ENCODE assay signal across 29 mouse cellular contexts in the genomic region with DNA sequence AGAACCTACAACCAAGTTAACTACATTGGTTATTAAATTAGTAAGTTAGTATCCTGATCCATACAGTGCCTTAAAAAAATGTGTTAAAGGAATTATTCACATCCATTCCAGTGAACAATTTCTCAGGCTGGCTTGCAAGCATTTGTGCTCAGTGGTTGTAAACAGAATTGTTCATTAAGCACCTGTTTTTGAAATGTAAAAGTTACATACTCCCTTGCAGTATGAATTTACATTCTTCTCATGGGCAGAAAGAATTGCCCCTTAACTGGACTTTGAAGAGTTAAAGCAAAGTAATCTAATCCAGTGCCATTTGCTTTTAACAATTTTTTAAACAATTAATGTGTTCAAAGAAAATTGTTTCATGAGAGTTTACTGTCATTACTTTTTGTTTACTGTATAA. TPM values are rescaled to one million over a fixed set of nuclear protein-coding genes. Genes with fewer than 3 reads are reported as not detected.
A peak's percentile ranks its signal among the peaks of the same experiment; 100 is the strongest.
DNase-seq lines count a peak whose midpoint lies in the region; ATAC-seq and TF ChIP-seq lines count a peak whose summit lies in the region.
"Had no signal": no experiment of that assay in that cellular context is flagged by ENCODE, and none has a peak within 500 bp of the region (broad histone marks: within the 10 kb centered on the region; RNA-seq: fewer than 3 reads in every experiment).

No protein-coding gene starts in this region.

- H3K9me3 ChIP-seq in forebrain, postnatal 0 days (ENCODE audit: low read length), result no peaks in the 10 kb centered on the region
- no peaks in the 10 kb centered on the region for H3K9me3 ChIP-seq in forebrain, embryonic 11.5 days (ENCODE audit: control insufficient read depth, low read length)
- no peaks in the 10 kb centered on the region for H3K9me3 ChIP-seq in midbrain, embryonic 11.5 days (ENCODE audit: control insufficient read depth, low read length)
- no peaks in the 10 kb centered on the region for H3K9me3 ChIP-seq in midbrain, embryonic 15.5 days
- H3K9me3 ChIP-seq in neural tube, embryonic 15.5 days (replicated peaks), result no peaks in the 10 kb centered on the region
- H3K9me3 ChIP-seq: embryonic facial prominence, embryonic 13.5 days; embryonic facial prominence, embryonic 15.5 days; forebrain, embryonic 10.5 days; forebrain, embryonic 13.5 days; forebrain, embryonic 15.5 days had no signal

- no peak for TF ChIP-seq CTCF in forebrain, postnatal 0 days (IDR thresholded peaks at IDR 0.05; ENCODE audit: low read depth)
- no peak for TF ChIP-seq CTCF in brain, embryonic 14.5 days (IDR thresholded peaks at IDR 0.05; ENCODE audit: borderline replicate concordance, extremely low read depth, insufficient read depth, insufficient read length)

- no peak overlapping the region for H3K4me3 ChIP-seq in forebrain, postnatal 0 days (ENCODE audit: low read depth, low read length)
- H3K4me3 ChIP-seq in forebrain, embryonic 11.5 days (ENCODE audit: low read depth, low read length), result no peak overlapping the region
- no peak overlapping the region for H3K4me3 ChIP-seq in midbrain, embryonic 11.5 days (ENCODE audit: low read depth, low read length)
- no peak overlapping the region for H3K4me3 ChIP-seq in midbrain, embryonic 15.5 days
- H3K4me3 ChIP-seq in neural tube, embryonic 15.5 days (replicated peaks), result no peak overlapping the region
- H3K4me3 ChIP-seq: embryonic facial prominence, embryonic 13.5 days; embryonic facial prominence, embryonic 15.5 days; erythroblast, embryonic 14.5 days; forebrain, embryonic 10.5 days; forebrain, embryonic 13.5 days; forebrain, embryonic 15.5 days had no signal

- peak; percentile 3 for DNase-seq in forebrain, postnatal 0 days
- DNase-seq in forebrain, embryonic 11.5 days (ENCODE audit: low spot score), result no peak
- peak; percentile 91 for DNase-seq in midbrain, embryonic 11.5 days (ENCODE audit: low spot score, missing footprints)
- peak; percentile 10 for DNase-seq in neural tube, embryonic 10.5 days (ENCODE audit: extremely low spot score, low spot score)
- DNase-seq in brain, embryonic 14.5 days (ENCODE audit: low read depth), result peak; percentile 15
- DNase-seq: adrenal gland, adult 8-10 months; adrenal gland, postnatal 14 days; adrenal gland, postnatal 36 days; B cell, adult 2 months; cerebellum, adult 11 months; cerebellum, adult 18-20 months; cerebellum, adult 8-10 months; cerebellum, adult 9-11 months; cerebellum, postnatal 14 days; cerebellum, postnatal 36 days had no signal

- ATAC-seq in forebrain, postnatal 0 days, result no peak
- ATAC-seq in forebrain, embryonic 11.5 days (replicated peaks; ENCODE audit: low FRiP score), result no peak
- ATAC-seq in midbrain, embryonic 11.5 days (ENCODE audit: low FRiP score), result no peak
- ATAC-seq in midbrain, embryonic 15.5 days (replicated peaks), result no peak
- ATAC-seq in neural tube, embryonic 15.5 days (ENCODE audit: low FRiP score), result no peak
- ATAC-seq: activated CD4-positive, CD25-positive, alpha-beta regulatory T cell, adult 4 months; CD4-positive, CD25-positive, alpha-beta regulatory T cell, adult 4 months; forebrain, embryonic 13.5 days; forebrain, embryonic 15.5 days; Patski had no signal

- H3K27ac ChIP-seq in forebrain, postnatal 0 days (ENCODE audit: low read depth, low read length), result no peak overlapping the region
- H3K27ac ChIP-seq in forebrain, embryonic 11.5 days (ENCODE audit: low read depth, low read length), result no peak overlapping the region
- no peak overlapping the region for H3K27ac ChIP-seq in midbrain, embryonic 11.5 days (ENCODE audit: low read depth, low read length)
- H3K27ac ChIP-seq in midbrain, embryonic 15.5 days, result no peak overlapping the region
- no peak overlapping the region for H3K27ac ChIP-seq in neural tube, embryonic 15.5 days (replicated peaks)
- H3K27ac ChIP-seq: embryonic facial prominence, embryonic 13.5 days; embryonic facial prominence, embryonic 15.5 days; forebrain, embryonic 10.5 days; forebrain, embryonic 13.5 days; forebrain, embryonic 15.5 days had no signal

- no peak overlapping the region for H3K9ac ChIP-seq in forebrain, postnatal 0 days
- H3K9ac ChIP-seq in forebrain, embryonic 11.5 days (ENCODE audit: low read length), result no peak overlapping the region
- no peak overlapping the region for H3K9ac ChIP-seq in midbrain, embryonic 11.5 days (ENCODE audit: low read length)
- H3K9ac ChIP-seq in midbrain, embryonic 15.5 days, result no peak overlapping the region
- H3K9ac ChIP-seq in neural tube, embryonic 15.5 days (replicated peaks), result no peak overlapping the region
- H3K9ac ChIP-seq: embryonic facial prominence, embryonic 13.5 days; embryonic facial prominence, embryonic 15.5 days; forebrain, embryonic 13.5 days; forebrain, embryonic 15.5 days had no signal

- no peaks in the 10 kb centered on the region; the same call in 1 of the 2 replicates for H3K4me1 ChIP-seq in forebrain, postnatal 0 days (ENCODE audit: insufficient read depth)
- H3K4me1 ChIP-seq in forebrain, embryonic 11.5 days (replicated peaks; ENCODE audit: control insufficient read depth, insufficient read depth, low read length), result 0 out of 2 replicates have a peak, but pooled peaks cover 2% of the 10 kb centered on the region
- H3K4me1 ChIP-seq in midbrain, embryonic 11.5 days (ENCODE audit: control insufficient read depth, insufficient read depth, low read length), result peaks cover 5% of the 10 kb centered on the region; the same call in 1 of the 2 replicates
- peaks cover 6% of the 10 kb centered on the region; the same call in 1 of the 2 replicates for H3K4me1 ChIP-seq in midbrain, embryonic 15.5 days
- H3K4me1 ChIP-seq in neural tube, embryonic 15.5 days, result peaks cover 6% of the 10 kb centered on the region; the same call in 1 of the 2 replicates

- H3K4me2 ChIP-seq in forebrain, postnatal 0 days (ENCODE audit: low read depth), result no peak overlapping the region
- no peak overlapping the region for H3K4me2 ChIP-seq in forebrain, embryonic 11.5 days (ENCODE audit: low read depth, low read length, severe bottlenecking)
- H3K4me2 ChIP-seq in midbrain, embryonic 11.5 days, result no peak overlapping the region
- no peak overlapping the region for H3K4me2 ChIP-seq in midbrain, embryonic 15.5 days
- no peak overlapping the region for H3K4me2 ChIP-seq in neural tube, embryonic 15.5 days
- H3K4me2 ChIP-seq: embryonic facial prominence, embryonic 13.5 days; embryonic facial prominence, embryonic 15.5 days; forebrain, embryonic 13.5 days; forebrain, embryonic 15.5 days had no signal

- peaks cover 89% of the 10 kb centered on the region for H3K27me3 ChIP-seq in forebrain, postnatal 0 days (ENCODE audit: insufficient read depth, low read length)
- H3K27me3 ChIP-seq in forebrain, embryonic 11.5 days (ENCODE audit: control insufficient read depth, insufficient read depth, low read length), result peaks cover 84% of the 10 kb centered on the region
- H3K27me3 ChIP-seq in midbrain, embryonic 11.5 days (ENCODE audit: control insufficient read depth, insufficient read depth, low read length), result peaks cover 91% of the 10 kb centered on the region
- H3K27me3 ChIP-seq in midbrain, embryonic 15.5 days (replicated peaks), result peaks cover 88% of the 10 kb centered on the region
- peaks cover 86% of the 10 kb centered on the region for H3K27me3 ChIP-seq in neural tube, embryonic 15.5 days (replicated peaks)
- H3K27me3 ChIP-seq: CH12.LX had no signal

- TF ChIP-seq POLR2A in brain, embryonic 14.5 days (IDR thresholded peaks at IDR 0.05; ENCODE audit: borderline replicate concordance, extremely low read depth, insufficient read depth, insufficient read length, poor library complexity, severe bottlenecking), result no peak

- H3K36me3 ChIP-seq in forebrain, postnatal 0 days (ENCODE audit: insufficient read depth), result no peaks in the 10 kb centered on the region
- H3K36me3 ChIP-seq in forebrain, embryonic 11.5 days (ENCODE audit: control insufficient read depth, insufficient read depth, low read length), result no peaks in the 10 kb centered on the region
- H3K36me3 ChIP-seq in midbrain, embryonic 11.5 days (ENCODE audit: control insufficient read depth, insufficient read depth, low read length), result no peaks in the 10 kb centered on the region
- H3K36me3 ChIP-seq in midbrain, embryonic 15.5 days (replicated peaks), result no peaks in the 10 kb centered on the region
- no peaks in the 10 kb centered on the region for H3K36me3 ChIP-seq in neural tube, embryonic 15.5 days
- H3K36me3 ChIP-seq: embryonic facial prominence, embryonic 13.5 days; embryonic facial prominence, embryonic 15.5 days; forebrain, embryonic 10.5 days; forebrain, embryonic 15.5 days; G1E had no signal

RNA-seq across cellular contexts. Expression of a gene that starts 9.6 kb away (rescaled TPM):
- 0.19 TPM in 1 of 2 replicates, not detected in the other for total RNA-seq in forebrain, postnatal 0 days (2014; rRNA removed)
- polyA plus RNA-seq in forebrain, postnatal 0 days (2015; fragmentation: Nextera tagmentation; extraction: Ambion mirVana), result not detected in 2 replicates
- 0.29 and 0.49 TPM in 2 replicates for polyA plus RNA-seq in forebrain, embryonic 11.5 days (2014; fragmentation: Nextera tagmentation; extraction: Ambion mirVana)
- polyA plus RNA-seq in midbrain, embryonic 11.5 days (2014; fragmentation: Nextera tagmentation; extraction: Ambion mirVana), result 0.10 and 0.33 TPM in 2 replicates
- not detected in 2 replicates for polyA plus RNA-seq in midbrain, embryonic 15.5 days (2015; fragmentation: Nextera tagmentation; extraction: Ambion mirVana)
- 0.74 and 20.4 TPM in 2 replicates for polyA plus RNA-seq in neural tube, embryonic 15.5 days (2015; fragmentation: Nextera tagmentation; extraction: Ambion mirVana)
- 0.55 and 0.85 TPM in 2 replicates for polyA plus RNA-seq in brain, embryonic 14.5 days (2012; rRNA removed)
- total RNA-seq: adrenal gland, adult 8-10 months; adrenal gland, postnatal 14 days; adrenal gland, postnatal 36 days; CH12.LX; common myeloid progenitor, adult 5-6 weeks had no signal
- polyA plus RNA-seq: activated CD4-positive, CD25-positive, alpha-beta regulatory T cell, adult 4 months; CD4-positive, CD25-positive, alpha-beta regulatory T cell, adult 4 months; erythroblast, embryonic 14.5 days; forebrain, embryonic 13.5 days; forebrain, embryonic 15.5 days; G1E; Patski had no signal
